Mouse (Mus musculus): ENCODE data around the gene Srsf7.
"Not testable (repeated sequence)": the region's sequence is repeated elsewhere in the genome, so short reads cannot be mapped to it uniquely, and the experiment has no call there.

Gene Srsf7

GRCm38 (mm10) chr17:80206671-80207581 is at the start of gene Srsf7, which contains the start of gene Ttc39d:
TSS of gene Srsf7 (minus strand) at chr17:80207307.
TSS of gene Ttc39d (plus strand) at chr17:80207460.
- DNase-seq (ENCODE audit: low spot score) = peak; percentile 98

GRCm38 (mm10) chr17:80255208-80255607 is 48.1 kb upstream of the Srsf7 start:
- peak; percentile 27 for DNase-seq (ENCODE audit: low spot score)

GRCm38 (mm10) chr17:80254421-80254820 is 47.3 kb upstream of the Srsf7 start:
- no peak for DNase-seq (ENCODE audit: low spot score)

- DNase-seq (ENCODE audit: low spot score) = no peak
These were observed 45.8 kb upstream of the Srsf7 start for GRCm38 (mm10) chr17:80252757-80253525.

- no peak for DNase-seq (ENCODE audit: low spot score)
These were observed 36.0 kb upstream of the Srsf7 start for GRCm38 (mm10) chr17:80243116-80243515.

- no peak for DNase-seq (ENCODE audit: low spot score)
These were observed 34.5 kb upstream of the Srsf7 start for GRCm38 (mm10) chr17:80241594-80241993.

GRCm38 (mm10) chr17:80237475-80237874 is 30.4 kb upstream of the Srsf7 start:
- DNase-seq (ENCODE audit: low spot score) = no peak

GRCm38 (mm10) chr17:80236805-80237204 is 29.7 kb upstream of the Srsf7 start:
- no peak for DNase-seq (ENCODE audit: low spot score)

GRCm38 (mm10) chr17:80235477-80235876 is 28.4 kb upstream of the Srsf7 start:
- no peak for DNase-seq (ENCODE audit: low spot score)

GRCm38 (mm10) chr17:80234376-80234775 is 27.3 kb upstream of the Srsf7 start:
- no peak for DNase-seq (ENCODE audit: low spot score)

- DNase-seq (ENCODE audit: low spot score) = no peak
These were observed 26.7 kb upstream of the Srsf7 start for GRCm38 (mm10) chr17:80233844-80234243.

- no peak for DNase-seq (ENCODE audit: low spot score)
These were observed 22.3 kb upstream of the Srsf7 start for GRCm38 (mm10) chr17:80229396-80229795.

- DNase-seq (ENCODE audit: low spot score) = not testable (repeated sequence)
These were observed 18.0 kb upstream of the Srsf7 start for GRCm38 (mm10) chr17:80225142-80225541.

- peak; percentile 59 for DNase-seq (ENCODE audit: low spot score)
These were observed 17.4 kb upstream of the Srsf7 start, which contains the start of gene Gemin6 for GRCm38 (mm10) chr17:80224326-80225116. TSS of gene Gemin6 (plus strand) at chr17:80224441.

GRCm38 (mm10) chr17:80223829-80224228 is 16.7 kb upstream of the Srsf7 start:
- DNase-seq (ENCODE audit: low spot score) = no peak

GRCm38 (mm10) chr17:80221890-80222628 is 15.0 kb upstream of the Srsf7 start:
- DNase-seq (ENCODE audit: low spot score) = no peak

- DNase-seq (ENCODE audit: low spot score) = no peak
These were observed 14.1 kb upstream of the Srsf7 start for GRCm38 (mm10) chr17:80221202-80221601.

GRCm38 (mm10) chr17:80220131-80220530 is 13.0 kb upstream of the Srsf7 start:
- DNase-seq (ENCODE audit: low spot score) = no peak

- not testable (repeated sequence) for DNase-seq (ENCODE audit: low spot score)
These were observed 6.9 kb upstream of the Srsf7 start for GRCm38 (mm10) chr17:80213998-80214397.

- DNase-seq (ENCODE audit: low spot score) = no peak
These were observed 821 bp downstream of the Srsf7 start for GRCm38 (mm10) chr17:80206301-80206670.

- DNase-seq (ENCODE audit: low spot score) = no peak
These were observed 1.4 kb downstream of the Srsf7 start for GRCm38 (mm10) chr17:80205657-80206056.

Measured in ovary, postnatal 14 days (tissue).